23 mouse cellular contexts compared by ENCODE assay signal in the genomic region with DNA sequence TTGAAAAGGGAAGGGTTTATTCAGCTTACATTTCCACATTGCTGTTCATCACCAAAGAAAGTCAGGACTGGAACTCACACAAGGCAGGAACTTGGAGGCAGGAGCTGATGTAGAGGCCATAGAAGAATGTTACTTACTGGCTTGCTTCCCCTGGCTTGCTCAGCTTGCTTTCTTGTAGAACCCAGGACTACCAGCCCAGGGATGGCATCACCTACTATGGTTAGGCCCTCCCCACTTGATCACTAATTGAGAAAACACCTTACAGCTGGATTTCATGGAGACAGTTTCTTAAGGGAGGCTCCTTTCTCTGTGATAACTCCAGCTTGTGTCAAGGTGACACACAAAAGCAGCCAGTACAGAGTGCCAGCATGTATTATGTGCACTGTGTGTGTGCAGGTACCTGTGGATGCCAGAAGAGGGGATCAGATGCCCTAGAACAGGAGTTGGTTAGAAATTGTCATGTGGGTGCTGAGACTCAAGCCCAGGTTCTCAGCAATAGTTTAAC. TPM values are rescaled to one million over a fixed set of nuclear protein-coding genes. Genes with fewer than 3 reads are reported as not detected.
DNase-seq lines count a peak whose midpoint lies in the region; ATAC-seq lines count a peak whose summit lies in the region.
"Not testable (repeated sequence)": the region's sequence is repeated elsewhere in the genome, so short reads cannot be mapped to it uniquely, and the experiment has no call there.
"Had no signal": no experiment of that assay in that cellular context is flagged by ENCODE, and none has a peak within 500 bp of the region (broad histone marks: within the 10 kb centered on the region; RNA-seq: fewer than 3 reads in every experiment).

No protein-coding gene starts in this region.

- not testable (repeated sequence) for H3K36me3 ChIP-seq in midbrain, embryonic 11.5 days (ENCODE audit: control insufficient read depth, insufficient read depth, low read length)

- peaks cover 32% of the 10 kb centered on the region for H3K9me3 ChIP-seq in midbrain, embryonic 11.5 days (ENCODE audit: control insufficient read depth, low read length)

- H3K27me3 ChIP-seq in midbrain, embryonic 11.5 days (ENCODE audit: control insufficient read depth, insufficient read depth, low read length): not testable (repeated sequence)

- H3K4me2 ChIP-seq in midbrain, embryonic 11.5 days: not testable (repeated sequence)

- ATAC-seq in midbrain, embryonic 11.5 days (ENCODE audit: low FRiP score): not testable (repeated sequence)

- H3K9ac ChIP-seq in midbrain, embryonic 11.5 days (ENCODE audit: low read length): not testable (repeated sequence)

- not testable (repeated sequence) for H3K4me3 ChIP-seq in midbrain, embryonic 11.5 days (ENCODE audit: low read depth, low read length)

- not testable (repeated sequence) for H3K27ac ChIP-seq in midbrain, embryonic 11.5 days (ENCODE audit: low read depth, low read length)

- peak; percentile 15 for DNase-seq in CD4-positive helper T cell, adult 2 months (ENCODE audit: low read depth, low spot score)
- DNase-seq in gastrocnemius, adult 18-20 months (ENCODE audit: low spot score): peak; percentile 7
- DNase-seq in heart, adult 8-10 months (ENCODE audit: low spot score): peak; percentile 6
- DNase-seq in kidney, postnatal 14 days: peak; percentile 5
- peak; percentile 18 for DNase-seq in lung, postnatal 10 days
- DNase-seq in midbrain, embryonic 11.5 days (ENCODE audit: low spot score, missing footprints): peak; percentile 73
- peak; percentile 16 for DNase-seq in skeletal muscle tissue, adult 2 months (ENCODE audit: low read depth, low spot score)
- DNase-seq in urinary bladder, postnatal 14 days (ENCODE audit: low spot score): peak; percentile 5

- not testable (repeated sequence) for H3K4me1 ChIP-seq in midbrain, embryonic 11.5 days (ENCODE audit: control insufficient read depth, insufficient read depth, low read length)

RNA-seq across cellular contexts. Expression of a gene that starts 3.7 kb away (rescaled TPM):
- not detected for total RNA-seq in gastrocnemius, adult 18-20 months (2021)
- total RNA-seq in heart, adult 8-10 months (2022): under 1 TPM in 1 of 4 experiments, not detected in 3; 0.35 TPM
- polyA plus RNA-seq in midbrain, embryonic 11.5 days (2014; fragmentation: Nextera tagmentation; extraction: Ambion mirVana): 1.6 and 1.7 TPM in 2 replicates
- total RNA-seq: forebrain, postnatal 0 days had no signal

RNA-seq across cellular contexts. Expression of a gene that starts 11.3 kb away (rescaled TPM):
- total RNA-seq in gastrocnemius, adult 18-20 months (2021): under 1 TPM in 1 of 2 experiments, not detected in 1; 0.09 TPM
- not detected for total RNA-seq in heart, adult 8-10 months (2022)
- not detected in 2 replicates for polyA plus RNA-seq in midbrain, embryonic 11.5 days (2014; fragmentation: Nextera tagmentation; extraction: Ambion mirVana)
- total RNA-seq: gastrocnemius, postnatal 10 days; heart, adult 2 months; heart, postnatal 25 days; layer of hippocampus, postnatal 36 days had no signal
- polyA plus RNA-seq: CD4-positive, CD25-positive, alpha-beta regulatory T cell, adult 4 months; embryonic facial prominence, embryonic 13.5 days; forebrain, embryonic 12.5 days; forebrain, postnatal 0 days; heart, adult 2 months; heart, embryonic 15.5 days; hindbrain, embryonic 12.5 days; midbrain, embryonic 16.5 days; neural tube, embryonic 13.5 days had no signal

RNA-seq across cellular contexts. Expression of a gene that starts 17.5 kb away (rescaled TPM):
- not detected for total RNA-seq in gastrocnemius, adult 18-20 months (2021)
- under 1 TPM; 0.26 to 0.60 (median 0.41) TPM for total RNA-seq in heart, adult 8-10 months (2022)
- polyA plus RNA-seq in midbrain, embryonic 11.5 days (2014; fragmentation: Nextera tagmentation; extraction: Ambion mirVana): 13.4 and 15.4 TPM in 2 replicates

RNA-seq across cellular contexts. Expression of a gene that starts 22.7 kb away (rescaled TPM):
- total RNA-seq in gastrocnemius, adult 18-20 months (2021): under 1 TPM in 1 of 2 experiments, not detected in 1; 0.09 TPM
- under 1 TPM in 1 of 4 experiments, not detected in 3; 0.12 TPM for total RNA-seq in heart, adult 8-10 months (2022)
- not detected in 2 replicates for polyA plus RNA-seq in midbrain, embryonic 11.5 days (2014; fragmentation: Nextera tagmentation; extraction: Ambion mirVana)
- total RNA-seq: forebrain, postnatal 0 days; heart, adult 2 months; heart, postnatal 25 days; hindbrain, postnatal 0 days; layer of hippocampus, postnatal 36 days had no signal
- polyA plus RNA-seq: CD4-positive, CD25-positive, alpha-beta regulatory T cell, adult 4 months; embryonic facial prominence, embryonic 13.5 days; forebrain, embryonic 12.5 days; forebrain, postnatal 0 days; heart, adult 2 months; heart, embryonic 15.5 days; hindbrain, postnatal 0 days; intestine, embryonic 16.5 days; midbrain, embryonic 16.5 days; neural tube, embryonic 13.5 days; stomach, postnatal 0 days had no signal

RNA-seq across cellular contexts. Expression of a gene that starts 54.4 kb away (rescaled TPM):
- total RNA-seq in gastrocnemius, adult 18-20 months (2021): 1 to 10 TPM; 5.4 to 5.8 TPM
- 10 to 100 TPM; 10.6 to 14.2 (median 11.0) TPM for total RNA-seq in heart, adult 8-10 months (2022)
- polyA plus RNA-seq in midbrain, embryonic 11.5 days (2014; fragmentation: Nextera tagmentation; extraction: Ambion mirVana): 135 TPM in 2 replicates

Comparison
In these comparisons a context has a peak if more than half of its experiments do, and no peak if none do; other contexts are left out.
1. DNase-seq: peak in every context shown above with its lines; median percentile 73 in midbrain, embryonic 11.5 days; 18 in lung, postnatal 10 days; 16 in skeletal muscle tissue, adult 2 months; 15 in CD4-positive helper T cell, adult 2 months; 7 in gastrocnemius, adult 18-20 months; 6 in heart, adult 8-10 months; 5 in kidney, postnatal 14 days; 5 in urinary bladder, postnatal 14 days.